Mouse (Mus musculus) colon, adult 2 months (tissue): ENCODE results near the gene Il17a. TPM values are rescaled to one million over a fixed set of nuclear protein-coding genes. Genes with fewer than 3 reads are reported as not detected.

Experiments
- polyA plus RNA-seq: library from polyadenylated mRNA; depleted of rRNA; stranded (reverse); fragments of >200 nt; gene quantifications from 2 replicates; pipeline ENCODE4 v1.2.3, GENCODE M21; 2012; rRNA removed

The Il17a gene
- not detected in 2 replicates for polyA plus RNA-seq

DNA sequence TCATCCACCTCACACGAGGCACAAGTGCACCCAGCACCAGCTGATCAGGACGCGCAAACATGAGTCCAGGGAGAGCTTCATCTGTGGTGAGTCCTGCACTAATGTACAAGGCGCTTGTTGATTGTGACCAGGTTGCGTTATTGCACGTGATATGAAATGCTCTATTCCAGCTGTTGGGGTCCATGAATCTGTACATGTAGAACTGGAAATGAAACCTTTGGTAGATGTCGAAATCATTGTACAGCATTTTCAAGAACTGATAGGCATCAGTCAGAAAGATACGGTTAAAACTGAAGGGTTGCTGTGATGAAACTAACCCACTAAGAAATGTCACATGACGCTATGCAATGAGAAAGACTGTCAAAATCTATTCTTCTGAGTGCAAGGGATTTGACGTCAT lies at the start of gene Il17a:
Gene Il17a, plus strand, starts transcription at position 3 of the 400 bp plus-strand sequence.

Other genes starting within 250 kb of the Il17a start
- gene Pkhd1, start 112.8 kb upstream of the Il17a start, polyA plus RNA-seq: 0.31 and 0.38 TPM in 2 replicates
- gene Il17f, start 59.7 kb downstream of the Il17a start, polyA plus RNA-seq: 0.22 TPM in 1 of 2 replicates, not detected in the other
- 7.8 and 8.2 TPM in 2 replicates for gene Mcm3, start 89.4 kb downstream of the Il17a start, polyA plus RNA-seq
- gene Paqr8, start 159.7 kb downstream of the Il17a start, polyA plus RNA-seq: 22.3 and 36.8 TPM in 2 replicates
- 0.43 and 1.1 TPM in 2 replicates for gene Efhc1, start 220.7 kb downstream of the Il17a start, polyA plus RNA-seq